Mouse (Mus musculus): ENCODE results near the gene Mrpl46. TPM values are rescaled to one million over a fixed set of nuclear protein-coding genes. Genes with fewer than 3 reads are reported as not detected.

Mrpl46 gene
- polyA plus RNA-seq, 1 experiment from 2014 or later, result 61.4 TPM

Other genes with a start within 250 kb of the Mrpl46 start
- gene Ntrk3, start 45.5 kb downstream of the Mrpl46 start, polyA plus RNA-seq (2015; fragmentation: Nextera tagmentation; extraction: Ambion mirVana), result 23.8 and 24.1 TPM in 2 replicates
- gene Mrps11, start 412 bp downstream of the Mrpl46 start, polyA plus RNA-seq (2015; fragmentation: Nextera tagmentation; extraction: Ambion mirVana), result 72.1 and 73.1 TPM in 2 replicates
- gene Det1, start 63.7 kb upstream of the Mrpl46 start, polyA plus RNA-seq (2015; fragmentation: Nextera tagmentation; extraction: Ambion mirVana), result 9.9 and 12.1 TPM in 2 replicates
- gene Aen, start 112.3 kb upstream of the Mrpl46 start, polyA plus RNA-seq (2015; fragmentation: Nextera tagmentation; extraction: Ambion mirVana), result 57.7 and 65.3 TPM in 2 replicates
- 1.6 and 2.1 TPM in 2 replicates for gene Isg20, start 129.9 kb upstream of the Mrpl46 start, polyA plus RNA-seq (2015; fragmentation: Nextera tagmentation; extraction: Ambion mirVana)

Data from hindbrain, embryonic 16.5 days (tissue).